Mouse (Mus musculus): Measurements from ENCODE around the gene Hoxd1. TPM values are rescaled to one million over a fixed set of nuclear protein-coding genes. Genes with fewer than 3 reads are reported as not detected.
A peak's percentile ranks its signal among the peaks of the same experiment; 100 is the strongest.

The Hoxd1 gene
- total RNA-seq (2014; fragmentation: Nextera tagmentation) (not detected in 2 replicates), total RNA-seq (2017) (0.05 and 0.06 TPM in 2 replicates), polyA plus RNA-seq (2012) (not detected in 2 replicates)

DNA sequence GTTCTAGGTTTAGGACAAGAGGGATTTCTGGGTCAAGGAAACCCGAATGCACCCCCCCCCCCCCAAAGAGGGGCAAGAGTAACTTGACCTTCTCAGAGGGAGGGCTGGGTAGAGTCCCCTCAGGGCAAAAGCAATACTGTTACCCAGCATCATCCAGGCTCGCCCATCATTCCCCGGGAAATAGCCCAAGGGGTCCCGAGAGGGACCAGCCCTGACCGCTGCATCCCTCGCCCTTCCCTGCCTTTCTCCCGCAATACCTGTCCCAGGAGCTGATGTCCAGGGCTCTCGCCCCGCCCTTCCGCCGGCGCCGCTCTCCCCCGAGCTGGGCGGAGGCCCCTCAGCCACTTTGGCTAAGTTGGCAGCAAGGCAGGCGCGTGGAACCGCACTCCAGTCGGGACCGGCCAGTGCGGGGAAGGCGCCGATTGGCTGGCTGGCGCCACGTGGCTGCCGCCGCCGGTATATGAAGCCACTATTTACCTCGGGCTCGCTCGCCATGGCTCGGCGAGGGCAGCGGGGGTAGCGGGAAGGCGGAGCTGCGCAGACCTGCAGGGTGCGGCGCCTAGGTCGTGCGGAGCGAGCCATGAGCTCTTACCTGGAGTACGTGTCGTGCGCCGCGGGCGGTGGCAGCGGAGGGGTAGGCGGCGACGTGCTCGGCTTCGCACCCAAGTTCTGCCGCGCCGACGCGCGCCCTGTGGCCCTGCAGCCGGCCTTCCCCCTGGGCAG lies at the start of gene Hoxd1:
Hoxd1 (plus strand) TSS at position 459 of the 723 bp plus-strand sequence.
- H3K4me3 ChIP-seq (ENCODE audit: low read depth, low read length), result peak within 1 kb of the TSS; percentile 13; the same call in 1 of the 2 replicates
- H3K27me3 ChIP-seq (ENCODE audit: insufficient read depth, low read length), result peaks cover 18% of the 10 kb centered on the region
- TF ChIP-seq GATA2 (IDR thresholded peaks at IDR 0.05; ENCODE audit: borderline replicate concordance, low read depth, low read length), result no peak
- no peak for TF ChIP-seq POLR2AphosphoS5 (IDR thresholded peaks at IDR 0.05; ENCODE audit: insufficient replicate concordance, low read depth, low read length)
- TF ChIP-seq GATA1 (IDR thresholded peaks at IDR 0.05; ENCODE audit: borderline replicate concordance, low read length), result no peak
- H3K9me3 ChIP-seq (replicated peaks), result peaks cover 8% of the 10 kb centered on the region
- H3K4me1 ChIP-seq (ENCODE audit: insufficient read depth, low read depth, low read length), result no peaks in the 10 kb centered on the region
- no peaks in the 10 kb centered on the region for H3K36me3 ChIP-seq (replicated peaks)
- DNase-seq (ENCODE audit: low spot score), result no peak
- no peak for ATAC-seq (ENCODE audit: extremely low read depth, insufficient number of reproducible peaks, low FRiP score, poor library complexity, severe bottlenecking)

DNA sequence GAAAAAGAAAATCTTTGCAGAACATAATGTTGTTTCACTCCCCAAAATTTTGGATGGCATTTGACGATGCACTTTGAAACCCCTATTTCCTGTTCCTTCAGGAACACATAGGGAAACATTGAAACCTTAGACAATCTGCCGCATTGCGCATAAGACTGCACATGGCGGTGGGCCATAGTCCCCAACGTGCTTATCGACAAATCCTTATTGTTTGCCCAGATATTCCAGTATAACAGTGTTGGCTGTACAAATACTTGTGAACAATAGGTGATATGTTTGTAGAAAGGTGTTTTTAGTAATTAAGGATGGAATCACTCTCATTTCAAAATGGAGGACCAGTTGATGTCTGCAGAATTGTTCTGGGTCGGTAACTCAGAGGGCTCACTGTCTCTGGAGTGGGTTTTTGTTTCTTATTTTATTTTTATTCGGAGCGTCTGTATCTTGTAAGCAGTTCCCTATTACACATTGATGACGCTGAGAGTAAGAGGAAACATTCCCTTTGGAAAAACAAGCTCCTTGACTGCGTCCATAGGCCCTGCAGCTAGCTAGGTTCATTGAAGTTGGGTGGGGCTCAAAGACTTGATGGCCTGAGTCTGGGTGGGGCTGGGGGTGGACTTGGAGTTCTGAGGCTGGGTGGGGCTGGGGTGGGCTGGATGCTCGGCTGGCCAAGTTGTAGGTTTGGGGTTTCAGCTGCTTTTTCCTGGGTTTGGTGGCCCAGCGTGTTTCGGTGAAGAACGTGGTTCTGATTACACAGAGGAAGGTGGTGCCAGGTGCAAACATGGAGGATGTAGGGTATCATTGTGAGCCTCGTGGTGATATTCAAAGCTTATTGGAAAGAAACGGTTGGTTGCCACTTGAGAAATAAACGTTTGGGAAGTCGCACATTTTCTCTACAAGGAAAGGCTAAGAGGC lies 49.3 kb upstream of the Hoxd1 start:
- H3K36me3 ChIP-seq (replicated peaks), result no peaks in the 10 kb centered on the region
- H3K27me3 ChIP-seq (ENCODE audit: insufficient read depth, low read length), result peaks cover 33% of the 10 kb centered on the region
- DNase-seq (ENCODE audit: low spot score) (no peak), ATAC-seq (ENCODE audit: extremely low read depth, insufficient number of reproducible peaks, low FRiP score, poor library complexity, severe bottlenecking) (no peak)
- H3K4me1 ChIP-seq (ENCODE audit: insufficient read depth, low read depth, low read length), result peaks cover 13% of the 10 kb centered on the region
- TF ChIP-seq GATA2 (IDR thresholded peaks at IDR 0.05; ENCODE audit: borderline replicate concordance, low read depth, low read length) (no peak), CTCF (IDR thresholded peaks at IDR 0.05; ENCODE audit: low read depth, low read length) (no peak), TAL1 (conservative IDR thresholded peaks at IDR 0.05; ENCODE audit: low read depth, low read length) (no peak), GATA1 (IDR thresholded peaks at IDR 0.05; ENCODE audit: borderline replicate concordance, low read length) (no peak), POLR2AphosphoS5 (IDR thresholded peaks at IDR 0.05; ENCODE audit: insufficient replicate concordance, low read depth, low read length) (no peak)
- no peak overlapping the region for H3K4me3 ChIP-seq (ENCODE audit: low read depth, low read length)
- H3K9me3 ChIP-seq (replicated peaks), result no peaks in the 10 kb centered on the region

DNA sequence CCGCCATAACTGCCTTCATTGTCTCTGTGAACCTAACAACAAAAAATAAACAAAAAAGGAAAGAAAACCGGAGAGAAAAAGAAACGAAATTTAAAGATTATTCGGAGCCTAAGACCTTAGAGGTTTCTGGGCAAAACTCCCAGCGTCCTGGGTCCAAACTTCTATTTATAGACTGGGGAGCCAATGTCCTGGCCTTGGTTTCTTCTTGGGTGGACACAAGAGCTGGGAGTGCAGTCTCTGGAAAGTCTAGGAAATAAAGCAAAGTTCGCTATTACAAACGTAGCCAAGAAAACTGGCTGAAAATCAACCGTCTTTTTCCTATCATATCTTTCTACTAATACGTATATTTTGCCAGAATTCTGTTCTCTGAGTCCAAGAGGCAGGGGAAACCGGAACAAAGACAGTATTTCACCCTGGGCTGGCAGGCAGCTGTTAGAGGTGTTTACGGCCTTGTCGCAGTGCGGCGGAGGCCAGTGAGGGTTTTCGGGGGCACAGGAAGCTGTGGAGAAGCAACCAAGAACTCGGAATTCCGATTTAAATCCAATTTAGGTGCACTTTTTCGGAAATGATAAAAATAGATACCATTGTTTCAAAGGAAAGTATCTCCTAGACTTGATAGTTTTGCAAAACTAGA lies 48.5 kb upstream of the Hoxd1 start:
- H3K4me3 ChIP-seq (ENCODE audit: low read depth, low read length), result no peak overlapping the region
- H3K27me3 ChIP-seq (ENCODE audit: insufficient read depth, low read length), result peaks cover 33% of the 10 kb centered on the region
- no peak for TF ChIP-seq GATA2 (IDR thresholded peaks at IDR 0.05; ENCODE audit: borderline replicate concordance, low read depth, low read length)
- TF ChIP-seq POLR2AphosphoS5 (IDR thresholded peaks at IDR 0.05; ENCODE audit: insufficient replicate concordance, low read depth, low read length), result no peak
- no peak for TF ChIP-seq GATA1 (IDR thresholded peaks at IDR 0.05; ENCODE audit: borderline replicate concordance, low read length)
- no peak for TF ChIP-seq TAL1 (conservative IDR thresholded peaks at IDR 0.05; ENCODE audit: low read depth, low read length)
- TF ChIP-seq CTCF (IDR thresholded peaks at IDR 0.05; ENCODE audit: low read depth, low read length), result no peak
- peaks cover 13% of the 10 kb centered on the region for H3K4me1 ChIP-seq (ENCODE audit: insufficient read depth, low read depth, low read length)
- DNase-seq (ENCODE audit: low spot score) (no peak), ATAC-seq (ENCODE audit: extremely low read depth, insufficient number of reproducible peaks, low FRiP score, poor library complexity, severe bottlenecking) (no peak)
- no peaks in the 10 kb centered on the region for H3K9me3 ChIP-seq (replicated peaks)
- H3K36me3 ChIP-seq (replicated peaks), result no peaks in the 10 kb centered on the region

- DNase-seq (ENCODE audit: low spot score), result no peak
- Histone ChIP-seq H3K4me1 (ENCODE audit: insufficient read depth, low read depth, low read length) (peaks cover 13% of the 10 kb centered on the region), H3K36me3 (replicated peaks) (no peaks in the 10 kb centered on the region), H3K27me3 (ENCODE audit: insufficient read depth, low read length) (peaks cover 35% of the 10 kb centered on the region), H3K9me3 (replicated peaks) (no peaks in the 10 kb centered on the region), H3K4me3 (ENCODE audit: low read depth, low read length) (no peak overlapping the region; the same call in 1 of the 2 replicates)
- TF ChIP-seq GATA1 (IDR thresholded peaks at IDR 0.05; ENCODE audit: borderline replicate concordance, low read length) (no peak), POLR2AphosphoS5 (IDR thresholded peaks at IDR 0.05; ENCODE audit: insufficient replicate concordance, low read depth, low read length) (no peak), CTCF (IDR thresholded peaks at IDR 0.05; ENCODE audit: low read depth, low read length) (no peak), TAL1 (conservative IDR thresholded peaks at IDR 0.05; ENCODE audit: low read depth, low read length) (no peak), GATA2 (IDR thresholded peaks at IDR 0.05; ENCODE audit: borderline replicate concordance, low read depth, low read length) (no peak)
- no peak for ATAC-seq (ENCODE audit: extremely low read depth, insufficient number of reproducible peaks, low FRiP score, poor library complexity, severe bottlenecking)
Observed at GRCm38 (mm10) chr2:74714881-74715280, 47.9 kb upstream of the Hoxd1 start.

DNA sequence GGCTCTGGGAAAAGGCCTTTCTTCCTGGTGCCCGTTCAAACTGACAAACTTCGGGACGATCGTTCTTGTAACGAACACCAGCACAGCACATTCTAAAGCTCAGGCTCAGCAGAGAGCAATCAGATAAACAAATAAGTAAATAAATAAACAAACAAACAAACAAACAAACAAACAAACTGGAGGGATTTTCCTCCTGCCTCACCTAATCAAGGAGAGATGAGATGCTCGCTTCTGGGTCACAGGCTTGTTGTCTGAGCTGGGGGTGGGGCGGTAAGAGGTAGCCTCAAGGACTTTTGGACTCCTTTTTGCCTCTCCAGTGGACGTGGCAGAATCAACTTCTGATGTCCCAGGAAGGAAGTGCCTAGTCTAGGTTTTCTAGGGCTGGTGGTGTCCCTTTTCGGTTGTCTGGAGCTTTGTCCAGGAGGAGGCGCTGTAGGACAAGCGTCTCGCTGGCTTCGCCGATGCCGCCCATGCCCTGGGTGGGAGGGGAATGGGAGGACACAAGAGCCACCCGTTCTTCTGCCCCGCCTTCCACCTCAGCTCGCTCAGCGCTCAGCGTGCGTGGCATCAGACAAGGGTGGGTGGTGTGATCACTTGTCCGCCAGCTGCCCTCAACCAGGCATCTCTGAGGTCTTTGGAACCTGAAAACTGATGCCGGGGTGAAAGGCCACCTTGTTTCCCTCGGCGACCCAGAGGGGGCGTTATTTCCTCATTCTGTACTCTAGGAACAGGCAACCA lies 47.1 kb upstream of the Hoxd1 start:
- DNase-seq (ENCODE audit: low spot score) (peak; percentile 86), ATAC-seq (ENCODE audit: extremely low read depth, insufficient number of reproducible peaks, low FRiP score, poor library complexity, severe bottlenecking) (peak; percentile 80)
- H3K4me1 ChIP-seq (ENCODE audit: insufficient read depth, low read depth, low read length), result peaks cover 13% of the 10 kb centered on the region
- no peaks in the 10 kb centered on the region for H3K9me3 ChIP-seq (replicated peaks)
- H3K36me3 ChIP-seq (replicated peaks), result no peaks in the 10 kb centered on the region
- H3K27me3 ChIP-seq (ENCODE audit: insufficient read depth, low read length), result peaks cover 32% of the 10 kb centered on the region
- TF ChIP-seq GATA1 (IDR thresholded peaks at IDR 0.05; ENCODE audit: borderline replicate concordance, low read length) (no peak), CTCF (IDR thresholded peaks at IDR 0.05; ENCODE audit: low read depth, low read length) (peak; percentile 54), GATA2 (IDR thresholded peaks at IDR 0.05; ENCODE audit: borderline replicate concordance, low read depth, low read length) (no peak)
- H3K4me3 ChIP-seq (ENCODE audit: low read depth, low read length), result peak overlapping the region; percentile 69
